Mouse (Mus musculus) cerebellum, postnatal 10 days (tissue): ENCODE measurements around the gene Tigd3.
A peak's percentile ranks its signal among the peaks of the same experiment; 100 is the strongest.
"Not testable (repeated sequence)": the region's sequence is repeated elsewhere in the genome, so short reads cannot be mapped to it uniquely, and the experiment has no call there.

Source experiments
- DNase-seq, 2 experiments: peaks; one replicate each; pipeline ENCODE4 v3.0.0; 2021; ENCODE audit warnings: mixed read lengths in 2 of 2

The Tigd3 gene

DNA sequence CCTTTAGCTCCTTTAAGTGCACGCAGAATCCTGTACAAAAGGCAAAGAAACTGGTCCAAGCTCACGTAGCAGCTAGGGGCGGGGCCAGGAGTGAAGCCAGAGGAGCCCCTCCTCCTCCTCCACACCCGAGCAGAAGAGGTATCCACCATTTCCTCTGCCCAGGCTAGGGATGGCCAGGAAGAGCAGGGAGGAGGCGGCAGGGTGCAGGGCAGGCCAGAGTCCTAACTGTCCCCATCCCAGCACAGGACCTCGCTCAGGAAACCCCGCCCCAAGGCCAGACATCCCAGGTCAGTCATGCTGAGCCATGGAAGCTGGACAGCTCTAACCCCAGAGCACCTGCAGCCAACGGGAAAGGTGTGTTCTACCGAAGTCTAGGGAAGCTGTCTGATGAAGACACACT, 27.8 kb upstream of the Tigd3 start:
- no peak for DNase-seq

DNA sequence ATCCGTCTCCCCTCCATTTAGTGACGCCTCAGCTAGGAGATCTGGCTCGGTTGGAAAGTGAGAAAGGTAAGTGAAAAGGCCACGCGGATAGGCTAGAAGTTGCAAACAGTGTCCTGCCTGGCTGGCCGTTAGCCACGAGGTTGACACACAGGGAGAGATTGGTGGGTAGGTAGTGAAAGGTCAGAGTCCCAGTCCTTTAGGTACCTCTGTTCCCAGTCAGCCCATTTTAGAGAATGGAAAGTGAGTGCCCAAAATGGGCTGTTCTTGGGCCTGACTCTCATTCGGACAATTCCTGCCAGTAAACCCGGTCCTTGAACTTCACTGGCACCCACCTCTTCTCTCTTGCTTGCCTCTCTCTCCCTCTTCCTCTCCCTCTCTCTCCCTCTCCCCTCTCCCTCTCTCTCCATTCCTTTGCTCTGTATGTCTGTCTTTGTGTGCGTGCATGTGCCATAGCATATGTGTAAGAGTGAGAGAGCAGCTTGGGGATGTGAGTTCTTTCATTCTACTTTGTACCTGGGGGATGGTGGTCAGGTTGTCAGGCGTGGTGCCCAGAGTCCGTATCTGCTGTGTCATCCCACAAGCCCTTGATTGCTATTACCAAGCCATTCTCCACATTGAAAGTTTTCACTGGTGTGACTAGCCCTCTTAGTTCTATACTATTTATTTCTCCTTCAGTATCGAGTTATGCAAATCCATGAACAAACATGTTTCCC, 19.2 kb upstream of the Tigd3 start, which contains the start of gene Dpf2:
Gene Dpf2 (minus strand): TSS at position 4 of the 713 bp plus-strand sequence.
- DNase-seq: peak in 1 of 2 experiments; percentile 26

DNA sequence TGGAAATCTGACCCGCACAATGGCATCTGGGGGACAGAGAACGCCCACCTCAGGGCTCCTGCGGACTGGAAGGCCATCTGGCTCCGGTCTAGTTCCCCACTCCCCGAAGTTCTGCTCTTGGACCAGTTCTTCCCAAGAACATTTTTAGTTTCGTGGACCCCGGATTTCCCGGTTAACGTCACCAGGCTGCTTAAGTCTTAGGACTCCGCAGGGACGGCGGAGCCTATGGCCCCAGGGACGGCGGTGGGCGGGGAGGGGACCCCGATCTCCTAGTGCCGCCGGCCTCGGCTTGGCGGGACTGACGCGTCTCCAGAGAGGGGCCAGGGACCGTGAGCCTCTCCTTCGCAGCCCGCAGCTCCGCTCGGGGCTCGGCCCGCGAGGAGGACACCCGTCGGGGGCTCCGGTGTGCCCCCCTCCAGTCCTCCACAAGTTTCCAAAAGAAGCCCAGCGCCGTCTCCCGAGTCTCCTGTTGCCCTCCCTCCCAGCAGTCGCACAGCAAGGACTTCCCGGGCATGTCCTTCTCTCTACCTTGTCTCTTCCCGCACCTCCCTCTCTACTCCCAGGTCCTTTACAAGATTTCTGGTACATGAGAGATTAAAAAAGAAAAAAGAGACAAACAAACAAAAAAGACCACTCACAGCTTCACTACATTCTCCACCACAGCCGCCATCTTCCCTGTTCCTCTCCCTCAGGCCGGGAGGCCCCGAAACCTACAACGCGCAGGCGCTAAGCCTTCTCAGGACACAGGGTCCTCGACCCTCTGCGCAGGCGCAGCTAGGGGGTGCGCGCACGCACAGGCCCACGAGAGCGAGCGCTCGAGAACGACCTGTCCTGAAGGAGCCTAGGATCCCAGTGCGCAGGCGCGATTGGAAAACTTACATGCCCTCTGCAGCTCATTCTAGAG, 18.4 kb upstream of the Tigd3 start:
- peak; percentile 98 to 100 for DNase-seq

DNA sequence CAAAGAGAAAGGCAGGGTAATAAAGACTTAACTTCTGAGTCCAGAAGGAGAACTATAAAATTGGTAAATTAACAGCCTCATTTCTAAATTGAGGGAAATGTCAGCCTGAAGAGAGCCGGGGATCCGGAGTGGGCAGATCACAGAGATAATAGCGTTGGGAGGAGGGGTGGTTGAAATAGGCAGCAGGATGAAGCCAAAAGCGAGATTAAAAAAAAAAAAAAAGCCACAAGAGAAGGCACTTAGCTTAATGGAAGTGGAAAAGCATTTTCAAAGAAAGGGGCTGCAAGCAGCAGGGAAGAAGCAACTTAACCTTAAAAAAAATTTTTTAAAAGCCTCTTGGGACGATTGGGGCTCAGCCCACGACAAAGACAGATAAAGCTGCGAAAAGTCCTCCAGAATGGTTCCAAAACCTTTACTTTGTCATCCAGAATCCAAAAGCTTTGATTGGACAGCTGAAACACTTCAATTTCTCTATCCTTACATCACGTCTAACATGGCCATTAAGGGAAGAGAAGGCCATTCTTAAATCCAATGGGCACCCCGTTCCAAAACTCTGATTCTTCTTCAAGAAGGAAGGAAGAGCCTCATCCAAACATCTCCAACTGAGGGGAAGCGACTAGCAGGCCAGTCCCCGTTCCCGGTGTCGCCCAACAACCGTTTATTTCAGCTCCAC, 17.6 kb upstream of the Tigd3 start:
- no peak for DNase-seq

DNA sequence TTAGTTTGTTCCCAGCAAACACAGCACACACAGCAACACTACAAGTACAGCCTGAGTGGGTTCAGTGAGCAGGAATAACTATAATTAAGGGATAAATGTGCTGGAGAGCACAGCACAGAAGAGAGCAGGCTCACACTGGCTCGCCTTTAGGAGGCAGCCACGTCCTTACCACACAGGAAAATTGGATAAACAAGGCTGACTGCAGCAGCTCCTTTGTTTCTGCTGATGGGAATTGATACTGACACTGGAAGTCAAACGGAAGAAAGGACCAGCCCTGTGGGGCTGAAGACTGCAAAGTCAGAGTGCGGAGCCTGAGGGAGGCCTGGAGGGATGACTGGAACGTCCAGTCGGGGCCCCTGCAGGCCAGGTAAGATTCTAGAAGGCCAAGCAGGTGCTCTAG, 16.3 kb upstream of the Tigd3 start:
- peak; percentile 75 to 76 for DNase-seq

DNA sequence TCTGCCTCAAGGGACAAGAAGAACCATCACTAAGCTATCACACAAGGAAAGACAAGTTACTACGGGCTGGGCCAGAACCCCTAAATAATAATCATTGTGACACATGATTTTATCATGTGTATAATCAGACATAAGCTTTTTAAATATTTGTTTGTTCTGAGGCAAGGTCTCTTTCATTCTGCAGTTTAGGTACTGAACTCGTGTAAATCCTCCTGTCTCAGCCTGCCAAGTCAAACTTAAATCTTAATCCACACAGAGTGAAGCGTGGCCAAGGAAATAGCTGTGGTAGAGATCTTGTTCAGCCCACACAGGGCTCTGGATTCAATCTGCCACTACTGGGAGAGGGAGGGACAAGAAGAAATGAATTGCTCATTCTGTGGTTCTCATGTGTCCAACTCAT, 13.3 kb upstream of the Tigd3 start:
- no peak for DNase-seq

DNA sequence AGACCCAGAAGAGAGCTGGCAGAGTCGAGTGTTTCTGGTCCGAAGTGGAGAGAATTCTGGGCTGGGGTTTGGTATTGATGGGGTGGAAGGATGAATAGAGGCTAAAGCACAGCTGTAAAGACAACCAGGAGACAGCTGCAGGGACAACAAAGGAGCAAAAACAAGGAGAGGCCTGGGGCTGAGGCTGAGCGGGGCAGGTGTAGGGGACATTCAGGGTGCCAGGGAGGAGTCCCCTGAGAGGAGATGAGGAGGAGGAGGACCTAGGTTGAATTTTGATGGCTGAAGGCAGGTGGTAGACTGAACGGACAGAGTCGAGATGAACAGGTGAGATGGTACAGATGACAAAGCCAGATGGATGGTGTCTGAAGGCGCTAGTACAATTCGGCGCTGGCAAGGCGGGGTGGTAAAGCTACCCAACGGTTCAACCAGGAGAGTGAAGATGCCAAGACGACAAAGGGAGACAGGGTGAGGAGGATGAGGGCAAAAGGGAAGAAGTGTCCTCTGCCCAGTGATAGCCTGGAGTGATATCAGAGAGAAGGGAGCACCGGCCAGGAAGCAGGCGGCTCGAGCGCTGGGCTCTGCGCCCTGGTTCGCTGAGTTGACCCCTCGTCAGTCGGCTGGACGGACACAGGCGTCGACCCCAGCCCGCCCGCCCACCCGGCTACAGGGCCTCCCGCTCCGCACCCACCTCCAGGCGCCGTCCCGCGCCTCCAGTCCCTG, 507 bp downstream of the Tigd3 start:
- no peak for DNase-seq

DNA sequence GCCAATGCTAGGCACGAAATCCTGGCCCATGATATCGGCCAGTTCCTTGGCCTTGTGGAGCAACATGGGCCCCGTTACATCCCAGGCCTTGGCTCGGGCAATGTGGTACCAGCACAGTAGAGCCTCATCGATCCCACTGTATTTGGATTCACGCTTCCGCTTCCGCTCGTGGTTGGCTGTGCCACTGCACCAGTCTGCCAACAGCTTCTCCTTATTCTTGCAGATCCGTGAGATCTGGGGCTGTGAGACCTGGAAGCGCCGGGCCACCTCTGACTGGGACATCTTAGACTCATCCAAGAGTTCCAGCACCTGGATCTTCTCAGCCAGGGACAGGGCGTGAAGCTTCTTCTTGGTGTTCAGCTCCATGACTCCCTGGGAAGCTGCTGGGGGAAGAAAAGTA, 1.2 kb downstream of the Tigd3 start:
- peak in 1 of 2 experiments; percentile 33 for DNase-seq

DNA sequence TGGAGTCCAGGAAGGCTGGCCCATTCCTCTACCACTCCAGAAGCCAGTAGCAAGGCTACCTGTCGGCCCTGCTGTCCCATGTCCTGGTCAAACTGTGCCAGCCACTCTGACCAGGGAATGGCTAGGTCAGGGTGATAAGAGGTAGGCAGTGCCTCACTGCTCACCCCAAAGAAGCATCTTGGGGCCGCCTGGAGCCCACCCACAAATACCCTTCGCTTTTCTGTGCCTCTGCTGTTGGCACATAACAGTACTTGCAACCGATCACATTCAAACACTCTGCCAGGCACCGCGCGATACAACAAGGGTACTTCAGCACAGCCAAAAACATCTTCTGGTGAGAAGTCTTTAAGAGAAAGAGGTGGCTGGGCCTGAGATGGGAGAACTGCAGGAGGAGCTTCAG, 1.7 kb downstream of the Tigd3 start:
- no peak for DNase-seq

DNA sequence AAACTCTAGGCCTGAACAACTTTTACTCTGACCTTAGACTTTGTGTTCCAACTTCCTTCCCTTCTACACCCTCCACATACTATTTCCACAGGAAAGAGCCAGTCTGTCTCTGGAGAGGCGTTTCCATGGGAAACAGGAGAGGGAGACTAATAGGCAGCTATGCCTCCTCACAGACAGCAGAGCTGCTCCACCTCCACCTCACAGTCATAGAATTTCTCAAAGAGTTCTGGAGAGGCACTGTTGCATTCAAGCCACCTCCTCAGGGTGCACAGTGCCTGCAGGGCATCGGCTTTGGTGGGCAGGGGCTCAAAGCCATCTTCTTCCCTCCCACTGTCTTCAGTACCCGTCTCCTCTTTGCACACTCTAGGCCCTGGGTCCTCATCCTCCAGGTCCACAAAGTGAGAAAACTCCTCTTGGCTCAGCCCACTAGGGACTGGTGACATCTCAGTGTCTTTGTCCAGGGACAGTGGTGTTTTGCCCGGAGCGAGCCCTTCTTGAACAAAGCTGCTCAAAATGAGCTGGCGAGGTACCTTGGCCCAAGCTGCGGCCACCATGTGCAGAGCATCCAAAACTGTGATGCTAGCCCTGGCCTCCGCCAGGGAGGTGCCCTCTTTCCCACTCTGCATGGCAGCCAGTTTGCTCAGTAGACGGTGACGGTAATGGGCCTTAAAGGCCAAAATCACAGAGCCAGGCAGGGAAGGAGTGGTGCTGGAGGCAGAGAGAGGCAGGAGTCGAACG, 2.3 kb downstream of the Tigd3 start:
- peak; percentile 41 to 57 for DNase-seq

DNA sequence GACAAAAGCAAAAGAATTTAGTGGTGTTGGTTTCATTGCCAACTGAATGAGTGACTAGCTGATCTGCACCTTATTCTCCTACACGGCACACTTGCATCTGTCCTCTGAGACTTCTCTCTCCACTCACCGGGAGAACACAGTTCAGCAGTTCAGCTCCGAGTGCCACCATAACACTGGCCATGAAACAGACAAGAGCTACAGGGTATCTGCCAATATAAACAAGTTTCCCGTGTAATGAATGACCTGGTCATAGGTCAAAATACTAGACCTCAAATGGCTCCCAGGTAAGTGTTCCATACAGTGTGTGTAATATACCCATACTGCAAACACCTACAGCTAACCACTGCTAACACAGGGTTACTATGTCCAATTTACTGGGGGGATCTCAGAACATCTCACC, 4.7 kb downstream of the Tigd3 start:
- no peak for DNase-seq

DNA sequence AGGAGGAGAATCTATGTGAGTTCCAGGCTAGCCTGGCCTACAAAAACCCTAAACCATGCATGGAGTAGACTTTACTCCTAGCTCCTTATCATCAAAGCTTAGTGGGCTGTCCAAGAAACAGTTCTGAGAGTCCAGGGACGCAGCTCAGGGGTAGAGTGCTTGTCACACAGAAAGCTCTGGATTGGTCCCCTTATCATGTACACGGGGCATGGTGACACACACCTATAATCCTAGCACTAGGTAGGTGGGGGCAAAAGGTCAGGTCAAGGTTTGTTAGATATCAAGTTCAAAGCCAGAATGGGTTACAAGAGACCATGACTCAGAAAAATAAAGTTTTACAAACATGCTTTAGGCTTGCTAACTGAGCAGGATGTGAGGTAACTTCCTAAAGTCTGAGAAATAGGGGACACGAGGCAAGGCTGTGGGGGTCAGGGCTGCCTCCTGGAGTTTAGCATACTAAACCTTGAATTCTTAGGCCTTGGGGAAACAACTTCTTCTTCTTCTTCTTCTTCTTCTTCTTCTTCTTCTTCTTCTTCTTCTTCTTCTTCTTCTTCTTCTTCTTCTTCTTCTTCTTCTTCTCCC, 6.6 kb downstream of the Tigd3 start:
- DNase-seq: no peak

DNA sequence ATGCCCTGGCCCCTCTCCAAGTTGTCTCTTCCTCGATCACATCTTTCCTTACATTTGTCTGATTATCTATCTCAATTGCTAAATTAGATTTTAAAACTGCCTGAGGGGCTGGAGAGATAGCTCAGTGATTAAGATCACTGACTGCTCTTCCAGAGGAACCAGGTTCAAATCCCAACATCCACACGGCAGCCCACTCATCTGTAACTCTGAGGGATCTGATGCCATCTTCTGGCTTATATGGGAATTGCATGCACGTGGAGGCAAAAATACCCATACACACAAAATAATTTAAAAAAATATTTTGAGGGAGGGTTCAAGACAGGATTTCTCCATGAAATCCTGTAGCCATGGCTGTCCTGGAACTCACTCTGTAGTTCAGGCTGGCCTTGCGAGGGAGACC, 8.1 kb downstream of the Tigd3 start:
- peak; percentile 40 to 56 for DNase-seq

DNA sequence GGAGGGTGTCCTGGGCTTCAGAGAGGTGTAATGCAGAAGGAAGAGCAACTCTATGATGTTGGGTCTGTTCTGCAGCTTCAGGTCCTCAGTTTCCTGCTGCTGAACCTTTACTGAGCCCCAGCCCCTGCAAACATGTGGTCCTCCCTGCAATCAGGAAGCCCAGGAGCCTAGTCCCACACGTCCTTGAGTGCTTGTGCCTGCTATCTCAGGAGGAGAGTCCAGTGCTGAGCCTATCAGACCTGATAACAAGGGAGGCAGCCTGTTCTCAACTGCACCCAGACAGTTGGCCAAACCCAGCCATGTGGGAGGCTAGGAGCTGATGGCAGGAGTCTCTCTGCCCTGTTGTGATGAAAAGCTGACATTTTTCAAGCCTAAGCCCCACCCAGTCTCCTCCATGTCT, 10.0 kb downstream of the Tigd3 start:
- no peak for DNase-seq

DNA sequence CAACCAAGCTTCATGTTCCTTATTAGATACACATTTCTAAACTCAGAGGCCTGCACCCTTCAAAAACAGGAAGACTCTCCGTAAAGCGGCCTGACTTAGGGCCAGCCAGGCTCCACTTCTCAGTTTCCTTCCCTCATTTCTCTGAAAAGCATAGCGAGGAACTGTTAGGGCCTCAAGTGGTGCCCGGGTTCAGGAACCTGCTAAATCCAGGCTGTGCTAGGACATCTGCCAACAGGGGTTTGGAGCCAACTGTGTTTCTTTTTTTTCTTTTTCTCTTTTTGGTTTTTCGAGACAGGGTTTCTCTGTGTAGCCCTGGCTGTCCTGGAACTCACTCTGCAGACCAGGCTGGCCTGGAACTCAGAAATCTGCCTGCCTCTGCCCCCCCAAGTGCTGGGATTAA, 11.9 kb downstream of the Tigd3 start:
- DNase-seq: not testable (repeated sequence)

DNA sequence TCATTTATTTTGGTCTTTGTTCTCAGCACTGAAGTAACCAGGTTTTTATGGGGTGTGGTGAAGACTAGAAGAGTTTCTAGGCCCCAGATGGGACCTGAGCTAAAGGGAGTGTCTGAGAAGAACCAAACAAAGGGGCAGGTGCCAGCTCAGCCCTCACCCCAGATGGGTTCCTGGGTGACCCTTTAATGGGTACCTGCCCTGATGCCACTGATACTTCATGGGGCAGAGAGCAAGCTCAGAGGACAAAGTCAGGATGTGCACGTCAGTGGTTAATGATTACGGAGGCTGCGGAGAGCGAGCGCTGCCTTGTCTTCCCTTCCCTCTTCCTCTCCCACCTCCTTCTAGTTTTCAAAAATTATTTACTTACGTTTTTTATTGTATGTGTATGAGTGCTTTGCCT, 12.8 kb downstream of the Tigd3 start:
- no peak for DNase-seq

DNA sequence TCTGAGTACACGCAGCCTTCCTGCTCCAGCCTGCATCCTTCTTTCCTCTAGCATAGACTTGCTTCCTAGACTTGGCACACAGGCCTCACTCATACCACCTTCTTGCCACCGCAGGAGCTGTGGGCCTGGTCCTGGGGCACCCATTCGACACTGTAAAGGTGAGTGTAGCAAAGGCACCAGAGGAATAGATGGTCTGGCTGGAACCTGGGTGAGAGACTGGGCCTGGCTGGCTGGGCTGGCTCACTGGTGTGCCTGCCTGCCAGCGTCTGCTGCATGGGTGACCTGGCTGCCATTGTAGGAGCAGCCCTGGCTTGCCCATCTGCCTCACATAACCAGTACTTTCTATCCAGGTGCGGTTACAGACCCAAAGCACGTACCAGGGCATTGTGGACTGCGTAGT, 14.2 kb downstream of the Tigd3 start:
- no peak for DNase-seq

DNA sequence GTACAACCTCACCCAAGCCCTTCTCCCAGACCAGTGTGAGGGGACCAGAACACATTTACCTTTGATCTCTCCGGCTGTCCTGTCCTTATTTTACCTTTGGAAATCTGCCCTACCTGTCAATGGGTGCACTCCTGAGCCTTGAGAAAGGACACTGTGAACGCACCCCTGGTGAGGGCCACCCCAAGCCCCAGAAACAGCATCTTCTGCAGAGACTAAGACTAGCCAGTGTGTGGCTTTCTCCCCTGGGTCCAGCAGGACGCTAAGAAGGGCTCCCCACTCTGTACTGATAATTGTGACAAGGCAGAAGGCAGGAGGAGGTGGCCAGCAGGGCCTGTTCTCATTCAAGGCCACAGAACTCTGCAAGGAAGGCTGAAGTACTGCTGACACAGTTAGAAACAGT, 15.0 kb downstream of the Tigd3 start:
- DNase-seq: no peak

DNA sequence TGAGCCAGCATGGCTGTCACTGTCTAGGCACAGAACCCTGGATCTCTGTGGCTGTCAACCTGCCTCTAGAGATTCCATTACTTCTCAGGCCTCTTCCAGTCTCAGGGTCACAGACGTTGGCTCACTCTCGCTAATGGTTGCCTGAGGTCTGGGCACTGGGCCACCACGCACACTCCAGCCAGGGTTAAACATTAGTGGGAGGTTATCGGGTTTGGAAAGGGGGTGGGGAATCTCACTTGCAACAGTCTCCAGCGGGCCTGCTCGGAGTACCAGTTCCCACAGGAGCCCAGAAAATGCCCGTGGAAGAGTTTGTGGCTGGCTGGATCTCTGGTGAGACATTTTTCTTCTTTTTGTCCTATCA, 15.6 kb downstream of the Tigd3 start:
- peak; percentile 53 to 57 for DNase-seq

DNA sequence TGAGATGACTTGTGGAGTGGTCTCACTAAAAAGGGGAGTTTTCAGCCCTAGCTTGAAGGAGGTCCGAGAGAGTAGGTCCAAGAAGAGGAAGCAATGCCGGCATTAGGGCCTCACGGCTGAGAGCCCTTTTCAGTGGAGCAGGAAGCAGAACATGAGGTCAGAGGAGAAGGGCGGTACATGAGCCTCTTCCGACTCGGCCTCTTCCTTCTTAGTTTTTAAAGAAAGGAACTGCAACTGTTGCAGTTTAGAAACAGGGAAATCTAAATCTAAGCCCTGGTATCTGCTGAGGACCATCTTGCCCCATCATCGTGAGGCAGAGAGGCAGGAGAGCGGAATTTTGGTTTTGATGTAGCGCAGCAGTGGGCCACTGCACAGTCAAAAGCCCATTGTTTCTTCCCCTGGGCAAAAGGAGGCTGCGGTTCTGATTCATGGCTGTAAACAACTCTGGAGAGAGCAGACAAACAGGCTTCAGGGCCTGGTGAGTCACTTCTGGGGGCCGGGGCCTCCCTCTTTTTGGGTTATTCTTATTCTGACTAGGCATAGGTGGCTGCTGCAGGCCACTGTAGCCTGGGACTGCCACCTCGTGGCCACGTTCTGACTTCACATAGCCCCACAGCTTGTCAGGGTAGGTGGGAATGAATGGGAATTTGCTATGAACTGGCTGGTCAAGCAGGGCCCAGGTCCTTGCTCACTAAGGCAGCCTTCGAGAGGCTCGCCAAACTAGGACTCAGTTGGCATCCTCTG, 16.2 kb downstream of the Tigd3 start, which contains the start of gene Slc25a45:
Gene Slc25a45 (plus strand): TSS at position 191 of the 744 bp plus-strand sequence.
- peak; percentile 86 to 88 for DNase-seq

DNA sequence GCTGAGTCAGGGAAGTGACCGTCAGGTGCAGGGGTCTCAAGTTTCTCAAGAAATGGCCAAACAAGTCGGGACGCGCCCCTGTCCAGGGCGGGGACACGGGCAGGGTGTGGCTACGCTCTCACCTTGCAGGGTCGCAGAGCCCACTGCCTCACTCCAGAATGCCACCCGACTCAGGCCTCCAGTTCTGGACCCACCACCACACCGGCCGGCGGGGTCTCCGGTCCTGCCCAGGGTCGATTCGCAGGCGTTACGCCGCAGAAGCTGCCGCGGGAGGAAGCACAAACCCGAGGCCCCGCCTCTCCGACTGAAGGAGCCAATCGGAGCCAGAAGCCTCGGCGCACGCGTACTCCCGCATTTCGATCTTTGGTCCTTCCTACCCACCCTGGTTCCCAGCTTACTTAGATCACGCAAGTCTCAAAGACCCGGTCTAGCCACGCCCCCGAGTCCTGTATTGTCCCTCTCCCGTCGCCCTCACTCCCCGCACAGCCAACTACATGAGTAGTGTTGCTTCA, 18.9 kb downstream of the Tigd3 start, which contains the start of gene Frmd8:
Gene Frmd8 (minus strand): TSS at position 306 of the 512 bp plus-strand sequence.
- peak; percentile 95 to 97 for DNase-seq
